Mouse (Mus musculus) 3134 (cell line): Measurements from ENCODE around the gene Galnt9.
A peak's percentile ranks its signal among the peaks of the same experiment; 100 is the strongest.

Experiments used
- DNase-seq: peaks from one replicate; pipeline ENCODE4 v3.0.0-alpha.2; 2011; ENCODE audit warnings: low spot score; ENCODE audit not compliant: insufficient read length; ENCODE audit errors: extremely low read depth

The Galnt9 gene

DNA sequence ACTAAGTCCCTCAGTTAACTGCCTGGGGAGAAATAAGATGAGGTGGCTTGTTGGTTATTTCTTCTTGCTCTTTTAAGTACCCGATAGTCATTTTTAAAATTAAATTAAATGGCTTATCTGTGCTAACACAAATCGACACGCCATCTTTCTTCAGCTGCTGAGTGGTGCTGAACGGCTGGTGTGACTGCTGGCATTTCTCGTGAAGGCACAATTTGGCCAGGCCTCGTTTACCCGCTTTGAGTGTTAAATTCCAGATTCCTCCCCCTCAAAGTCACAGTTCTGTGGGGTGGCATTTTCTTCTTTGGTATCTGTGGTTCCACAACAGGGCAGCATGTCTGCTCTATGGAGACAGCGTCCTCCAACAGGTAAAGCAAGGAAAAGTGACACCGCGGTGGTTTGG is 83.2 kb downstream of the Galnt9 start:
- no peak for DNase-seq

DNA sequence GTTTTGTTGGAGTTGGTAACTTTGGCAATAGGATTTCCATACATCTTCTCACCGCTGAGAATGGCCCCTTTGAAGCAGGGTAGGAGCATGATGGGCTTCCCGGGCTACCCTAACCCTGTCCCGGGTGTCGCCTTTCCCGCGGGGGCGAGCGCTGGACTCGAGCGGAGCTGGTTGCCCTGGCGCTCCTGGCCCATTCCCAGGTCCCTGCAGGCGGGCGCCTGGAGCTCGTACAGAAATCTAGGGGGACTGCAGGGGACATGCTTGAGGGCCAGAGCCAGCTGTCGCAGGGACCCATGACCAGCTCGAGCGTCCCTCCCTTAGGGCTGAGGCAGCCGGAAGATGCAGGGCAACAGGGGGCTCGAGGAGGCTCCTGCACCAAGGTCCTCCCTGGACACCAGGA is 84.0 kb downstream of the Galnt9 start:
- no peak for DNase-seq

DNA sequence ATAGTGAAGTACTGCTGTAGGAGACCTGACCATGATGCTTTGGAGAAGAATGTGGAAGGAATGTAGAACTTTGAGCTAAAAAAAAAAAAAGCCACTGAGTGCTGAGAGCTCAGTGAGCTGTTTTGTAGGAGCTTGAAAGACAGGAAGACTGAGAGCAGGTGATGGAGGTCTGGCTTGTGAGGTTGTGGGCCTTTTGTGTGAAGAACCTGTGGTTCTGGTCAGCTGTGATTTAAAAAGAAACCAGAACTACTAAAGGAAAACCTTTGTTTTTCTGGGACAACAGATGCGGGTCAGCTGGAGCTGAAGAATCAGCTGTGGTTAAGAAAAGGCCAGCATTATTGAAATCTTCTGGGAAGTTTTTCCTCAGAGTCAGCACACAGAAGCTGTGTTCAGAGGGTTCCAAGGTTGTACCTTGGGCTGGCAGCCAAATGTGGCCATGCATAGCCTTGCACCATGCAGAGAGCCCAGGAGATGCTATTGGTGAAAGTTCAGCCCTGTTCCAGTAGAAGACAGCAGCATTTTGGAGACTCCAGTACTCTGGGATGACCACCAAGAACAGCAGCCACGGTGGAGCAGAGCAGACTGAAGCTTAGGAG is 85.5 kb downstream of the Galnt9 start:
- DNase-seq = no peak

DNA sequence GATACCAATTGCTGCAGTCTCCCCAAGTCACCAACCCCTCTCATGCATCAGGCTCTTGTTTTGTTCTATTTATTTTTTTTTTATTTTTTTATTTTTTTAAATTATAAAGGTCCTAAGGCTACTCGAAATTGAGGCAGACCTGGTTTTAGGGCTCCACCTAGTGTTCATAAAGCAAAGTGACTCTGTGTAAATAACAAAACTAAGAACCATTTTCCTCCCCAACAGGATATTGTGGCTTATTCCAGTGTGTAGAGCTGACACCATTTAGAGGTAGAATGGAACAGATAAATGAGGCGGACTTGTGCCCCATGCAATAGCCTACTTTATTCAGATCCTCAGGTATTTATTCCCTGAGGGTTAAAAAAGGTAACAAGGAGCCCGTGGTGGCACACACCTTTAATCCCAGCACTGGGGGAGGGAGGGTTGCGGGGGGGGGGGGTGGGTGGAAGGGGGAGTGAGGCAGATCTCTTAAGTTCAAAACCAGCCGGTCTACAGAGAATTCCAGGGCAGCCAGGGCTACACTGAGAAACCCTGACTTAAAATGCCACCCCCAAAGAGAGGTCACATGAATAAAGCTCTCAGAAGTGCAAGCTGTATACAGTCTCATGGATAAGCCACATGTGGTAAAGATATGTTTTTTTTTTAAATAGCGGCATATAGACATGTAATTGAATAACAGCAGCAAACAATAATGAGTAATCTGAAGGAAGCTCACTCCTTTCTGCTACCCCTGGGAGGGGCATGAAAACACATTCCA is 92.0 kb downstream of the Galnt9 start:
- DNase-seq = no peak

DNA sequence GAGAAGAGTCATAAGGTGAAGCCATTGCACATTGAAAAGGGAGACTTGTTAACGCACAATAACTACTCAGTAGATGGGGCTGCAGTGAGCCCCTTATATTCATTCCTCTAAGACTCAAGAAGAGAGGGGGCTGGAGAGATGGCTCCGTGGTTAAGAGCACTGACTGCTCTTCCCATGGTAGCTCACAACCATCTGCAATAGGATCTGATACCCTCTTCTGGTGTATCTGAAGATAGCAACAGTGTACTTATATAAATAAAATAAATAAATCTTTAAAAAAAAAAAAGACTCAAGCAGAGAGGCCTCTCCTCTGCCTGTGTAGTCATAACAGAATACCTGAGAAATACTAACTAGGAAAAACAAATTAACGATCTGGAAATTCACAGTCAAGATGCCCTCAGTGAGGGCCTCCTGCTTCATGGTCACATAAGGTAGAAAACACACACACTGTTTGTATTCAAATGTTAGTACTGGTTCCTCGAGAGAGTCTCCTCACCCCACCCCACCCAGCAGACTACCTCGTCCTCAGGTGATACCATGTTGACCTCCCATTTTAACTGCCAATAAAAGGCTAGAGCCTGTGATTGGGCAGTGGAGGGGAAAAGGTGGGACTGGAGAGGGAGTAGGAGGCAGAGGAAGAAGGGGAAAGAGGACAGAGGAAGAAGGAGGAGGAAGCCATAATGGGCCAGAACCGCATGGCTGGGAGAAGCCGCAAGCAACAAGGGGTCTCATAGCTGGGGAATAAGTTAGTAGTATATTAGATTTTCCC is 94.3 kb downstream of the Galnt9 start:
- no peak for DNase-seq

DNA sequence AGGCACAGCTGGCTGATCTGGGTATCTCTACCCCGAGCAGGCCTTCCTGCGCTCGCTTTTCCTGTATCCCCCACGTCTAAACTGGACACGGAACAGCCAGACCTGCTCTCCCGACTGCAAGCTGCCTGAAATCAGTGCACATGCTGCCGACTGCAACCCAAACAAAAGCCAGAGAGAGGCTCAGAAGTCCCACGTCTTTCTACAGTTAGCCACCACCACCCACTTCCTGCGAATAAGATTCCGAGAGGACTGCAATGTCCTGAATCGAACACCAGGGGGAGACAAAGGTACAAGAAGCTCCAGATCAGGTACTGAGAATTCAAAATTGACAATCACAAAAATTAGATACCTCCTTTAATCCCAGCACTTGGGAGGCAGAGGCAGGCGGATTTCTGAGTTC is 95.3 kb downstream of the Galnt9 start:
- DNase-seq = peak; percentile 30

DNA sequence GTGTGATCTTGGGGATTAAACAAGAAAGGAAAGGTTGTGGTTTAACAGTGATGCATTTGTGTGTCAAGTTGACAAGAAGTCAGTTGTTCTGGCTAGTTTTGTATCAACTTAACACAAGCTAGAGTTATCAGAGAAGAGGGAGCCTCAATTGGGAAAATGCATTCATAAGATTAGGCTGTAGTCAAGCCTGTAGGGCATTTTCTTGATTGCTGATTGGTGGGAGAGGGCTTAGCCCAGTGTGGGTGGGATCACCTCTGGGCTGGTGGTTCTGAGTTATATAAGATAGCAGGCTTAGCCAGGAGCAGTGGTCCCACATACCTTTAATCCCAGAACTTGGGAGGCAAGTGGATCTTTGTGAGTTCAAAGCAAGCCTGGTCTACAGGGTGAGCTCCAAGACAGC is 102.2 kb downstream of the Galnt9 start:
- DNase-seq = no peak

DNA sequence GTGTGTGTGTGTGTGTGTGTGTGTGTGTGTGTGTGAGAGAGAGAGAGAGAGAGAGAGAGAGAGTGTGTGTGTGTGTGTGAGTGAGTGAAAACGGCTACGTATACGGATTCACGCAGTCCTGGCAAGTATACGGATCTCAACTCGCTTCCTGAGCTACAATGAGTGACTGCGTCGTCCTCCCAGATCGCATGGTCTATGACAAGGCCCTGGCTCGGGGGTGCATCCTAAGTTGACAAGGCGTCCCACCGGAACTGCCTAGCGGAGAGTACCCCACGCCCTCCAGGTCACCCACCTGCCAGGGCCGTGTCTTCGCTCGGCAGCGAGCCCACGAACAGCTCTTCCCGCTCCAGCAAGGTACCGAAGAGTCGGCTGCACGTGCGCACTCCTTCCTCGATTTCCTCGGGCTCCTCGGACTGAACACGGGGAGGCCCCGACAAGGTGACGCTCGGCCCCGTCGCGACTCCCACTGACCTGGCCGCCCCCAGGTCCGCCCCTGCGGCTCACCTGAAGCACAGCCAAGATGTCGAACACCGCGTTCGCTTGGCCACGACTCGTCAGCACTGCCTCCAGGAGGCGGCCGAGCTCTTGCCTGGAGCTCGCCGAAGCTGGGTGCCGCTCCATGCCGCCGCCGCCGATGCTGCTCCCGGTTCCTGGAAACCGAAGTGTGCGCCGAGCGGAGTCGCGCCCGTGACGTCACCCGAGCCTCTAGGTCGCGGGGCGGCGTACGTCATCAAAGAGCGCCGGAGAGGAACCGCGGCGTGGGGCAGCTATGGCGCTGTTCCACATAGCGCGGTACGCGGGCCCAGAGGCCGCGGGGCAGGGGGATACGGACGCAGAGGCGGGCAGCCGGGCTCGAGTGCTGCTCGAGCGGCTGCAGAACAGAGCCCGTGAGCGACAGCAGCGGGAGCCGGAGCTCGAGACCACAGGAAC is 108.8 kb downstream of the Galnt9 start, which contains the start of the genes Noc4l and Ddx51:
Gene Noc4l (minus strand): TSS at position 699 of the 930 bp plus-strand sequence.
Gene Ddx51 (plus strand): TSS at position 733 of the 930 bp plus-strand sequence.
- peak; percentile 85 for DNase-seq

DNA sequence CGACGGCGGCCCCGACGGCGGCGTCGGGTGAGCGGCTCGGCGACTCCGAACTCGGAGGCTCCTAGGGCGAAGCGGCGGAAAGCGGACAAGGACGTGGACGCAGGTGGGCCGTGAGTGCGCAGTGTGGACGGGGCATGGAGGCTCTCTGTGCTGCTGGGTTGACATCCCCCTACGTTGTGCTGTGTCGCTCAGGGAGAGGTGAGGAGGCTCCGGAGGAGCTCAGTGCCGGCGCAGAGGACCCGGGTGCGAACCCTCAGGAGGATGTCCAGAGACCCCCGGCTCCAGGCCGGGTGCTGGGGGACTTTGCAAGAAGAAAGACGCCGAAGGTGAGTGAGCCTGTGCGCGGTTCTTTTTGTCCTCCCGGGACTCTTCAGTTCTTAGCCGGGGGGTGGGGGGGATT is 109.5 kb downstream of the Galnt9 start:
- no peak for DNase-seq

DNA sequence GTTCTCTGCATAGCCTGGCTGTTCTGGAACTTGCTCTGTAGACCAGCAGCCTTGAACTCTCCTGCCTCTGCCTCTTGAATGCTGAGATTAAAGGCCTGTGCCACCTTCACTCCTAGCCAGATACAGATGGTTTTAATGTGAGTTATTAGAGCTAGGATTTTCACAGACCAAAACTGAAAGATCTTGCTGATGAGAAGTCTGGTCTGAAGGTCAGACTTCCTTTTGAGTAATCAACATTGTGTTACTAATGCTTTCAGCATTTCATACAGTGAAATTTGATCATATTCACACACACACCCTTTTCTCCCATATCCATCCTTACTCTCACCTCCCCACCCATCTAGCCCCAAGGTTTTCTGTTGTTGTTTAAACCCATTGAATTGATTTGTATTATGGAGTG is 115.5 kb downstream of the Galnt9 start:
- DNase-seq = peak; percentile 23

DNA sequence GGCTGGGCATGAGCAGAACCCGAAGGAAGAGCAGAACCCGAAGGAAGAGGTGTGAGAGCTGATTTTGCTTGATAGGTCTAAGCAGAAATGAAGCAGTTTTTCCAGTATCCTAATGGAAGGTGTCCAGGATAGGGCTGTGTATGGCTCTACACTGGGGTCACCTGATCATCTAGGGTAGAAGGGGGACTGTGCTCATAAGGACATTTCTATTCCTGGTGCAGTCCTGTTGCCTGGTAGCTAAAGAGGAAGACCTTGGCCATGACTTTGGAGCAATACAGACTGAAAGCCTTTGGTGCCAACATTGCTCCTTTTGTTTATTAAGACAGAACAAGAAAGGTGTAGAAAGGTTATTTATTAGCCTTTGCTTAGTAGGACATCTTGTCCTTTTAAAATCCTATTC is 119.9 kb downstream of the Galnt9 start:
- no peak for DNase-seq

DNA sequence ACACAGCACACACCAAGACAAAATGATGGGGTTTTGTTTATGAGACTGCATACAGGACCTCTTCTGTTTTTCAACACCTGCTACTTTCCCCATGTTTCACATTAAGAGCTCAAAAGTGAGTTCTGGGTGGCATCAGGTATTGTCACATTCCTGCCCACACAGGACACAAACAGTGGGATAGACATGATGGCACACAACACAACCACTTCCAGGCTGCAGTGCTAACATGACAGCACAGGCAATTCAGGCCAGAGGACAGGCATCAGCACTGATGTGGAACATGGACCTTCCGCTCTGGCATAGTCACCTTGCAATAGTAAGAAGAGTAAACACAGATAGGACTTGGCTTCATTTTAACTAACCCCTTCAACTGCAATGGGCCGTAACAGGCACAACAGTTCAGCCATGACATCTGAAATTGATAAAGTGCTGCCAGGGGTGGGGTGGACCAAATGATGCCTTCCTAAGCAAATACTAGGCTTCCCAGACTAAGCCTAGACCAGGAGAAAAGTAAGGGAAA is 120.7 kb downstream of the Galnt9 start:
- no peak for DNase-seq

DNA sequence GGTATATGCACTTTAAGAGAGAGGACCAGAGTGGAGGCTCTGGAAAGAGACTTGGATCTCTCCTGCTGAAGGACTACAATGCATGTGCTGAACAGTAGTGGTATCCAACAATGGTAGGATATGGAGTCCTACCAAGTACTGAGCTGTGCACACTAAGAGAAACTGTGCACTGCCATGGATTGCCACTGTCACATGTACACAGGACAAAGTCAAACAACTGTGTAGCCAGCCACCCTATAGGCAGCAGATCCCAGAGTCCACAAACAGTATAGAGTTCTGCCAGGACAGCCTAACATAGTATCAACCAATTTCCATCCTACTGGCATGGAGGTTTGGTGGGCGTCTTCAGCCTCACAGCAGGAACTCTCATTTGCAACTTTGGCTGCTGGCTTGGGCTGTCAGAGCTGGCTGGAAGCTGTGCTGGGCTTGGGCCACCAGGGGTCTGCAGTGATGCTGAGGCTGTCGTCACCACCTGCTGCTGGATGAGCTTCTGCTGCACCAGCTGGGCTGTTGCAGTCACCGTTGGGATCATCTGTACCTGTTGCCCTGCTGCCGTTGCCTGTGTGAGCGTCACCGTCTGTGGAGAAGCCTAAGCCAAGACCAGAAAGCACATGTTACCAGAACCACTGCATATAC is 121.4 kb downstream of the Galnt9 start:
- no peak for DNase-seq
